Mouse (Mus musculus) intestine, embryonic 16.5 days (tissue): ENCODE measurements around the gene Fbxo2. TPM values are rescaled to one million over a fixed set of nuclear protein-coding genes. Genes with fewer than 3 reads are reported as not detected.
"Not testable (repeated sequence)": the region's sequence is repeated elsewhere in the genome, so short reads cannot be mapped to it uniquely, and the experiment has no call there.

Source experiments
- ATAC-seq: fragments of 200-750 bp; cut with Nextera tagmentation; 2 replicates; pipeline ENCODE4 v1.8.0; 2017; ENCODE audit warnings: moderate TSS enrichment, moderate library complexity
- H3K27ac ChIP-seq: fragments of 300-500 bp; sonication (generic); 2 replicates; pipeline ENCODE4 v1.5.1; 2014; ENCODE audit warnings: mild to moderate bottlenecking, low read length
- H3K27me3 ChIP-seq: fragments of 300-500 bp; sonication (generic); replicated peaks from 2 replicates; pipeline ENCODE4 v1.6.1; 2014; ENCODE audit warnings: low read length, control low read depth, mixed read lengths; ENCODE audit not compliant: control insufficient read depth, insufficient read depth
- H3K36me3 ChIP-seq: fragments of 300-500 bp; sonication (generic); 2 replicates; pipeline ENCODE4 v1.6.1; 2014; ENCODE audit warnings: low read length, control low read depth; ENCODE audit not compliant: control insufficient read depth, insufficient read depth
- H3K4me1 ChIP-seq: fragments of 300-500 bp; sonication (generic); 2 replicates; pipeline ENCODE4 v1.6.1; 2014; ENCODE audit warnings: low read length, control low read depth, mixed read lengths; ENCODE audit not compliant: control insufficient read depth, insufficient read depth
- H3K4me2 ChIP-seq: fragments of 300-500 bp; sonication (generic); 2 replicates; pipeline ENCODE4 v1.6.1; 2014; ENCODE audit warnings: low read depth, low read length, control low read depth
- H3K4me3 ChIP-seq: fragments of 300-500 bp; sonication (generic); 2 replicates; pipeline ENCODE4 v1.5.1; 2014; ENCODE audit warnings: mild to moderate bottlenecking, low read length
- H3K9ac ChIP-seq: fragments of 300-500 bp; sonication (generic); 2 replicates; pipeline ENCODE4 v1.6.1; 2014; ENCODE audit warnings: low read depth, low read length
- H3K9me3 ChIP-seq: fragments of 300-500 bp; sonication (generic); 2 replicates; pipeline ENCODE4 v1.6.1; 2016; ENCODE audit warnings: low read length, control low read depth; ENCODE audit not compliant: control insufficient read depth
- WGBS: fragments of 180-500 bp; shearing (Covaris S2); extraction: QIAGEN DNeasy Blood & Tissue Kit; methylation state at CpG from one replicate; pipeline ENCODE4 v1.1.7; 2014; 5-methylcytosine and 5-hydroxymethylcytosine counted together
- polyA plus RNA-seq: library from polyadenylated mRNA; unstranded; fragments of >200 nt; fragmentation: Nextera tagmentation; extraction: Ambion mirVana; gene quantifications from 2 replicates; pipeline ENCODE4 v1.2.1, GENCODE M21; 2015

Gene Fbxo2
- polyA plus RNA-seq, 1 experiment from 2014 or later: 0.64 TPM

- no peak for ATAC-seq
- Histone ChIP-seq H3K27me3 (peaks cover 7% of the 10 kb centered on the region), H3K36me3 (no peaks in the 10 kb centered on the region), H3K27ac (no peak overlapping the region), H3K9ac (no peak overlapping the region), H3K4me3 (no peak overlapping the region), H3K9me3 (no peaks in the 10 kb centered on the region), H3K4me1 (no peaks in the 10 kb centered on the region), H3K4me2 (no peak overlapping the region)
- 34% methylated on average over 8 of the region's 8 CpGs for WGBS
These were observed 21.9 kb downstream of the Fbxo2 start for GRCm38 (mm10) chr4:148182363-148182762.

GRCm38 (mm10) chr4:148184564-148184963 is 24.1 kb downstream of the Fbxo2 start:
- Histone ChIP-seq H3K9me3 (no peaks in the 10 kb centered on the region), H3K9ac (no peak overlapping the region), H3K27ac (no peak overlapping the region), H3K36me3 (no peaks in the 10 kb centered on the region), H3K4me3 (no peak overlapping the region), H3K4me2 (no peak overlapping the region), H3K27me3 (no peaks in the 10 kb centered on the region; the same call in 1 of the 2 replicates), H3K4me1 (no peaks in the 10 kb centered on the region)
- ATAC-seq: no peak
- 61% methylated on average over 9 of the region's 9 CpGs for WGBS

GRCm38 (mm10) chr4:148185819-148186218 is 25.4 kb downstream of the Fbxo2 start:
- ATAC-seq: no peak
- Histone ChIP-seq H3K27me3 (peaks cover under 1% of the 10 kb centered on the region; the same call in 1 of the 2 replicates), H3K27ac (no peak overlapping the region), H3K4me3 (no peak overlapping the region), H3K9ac (no peak overlapping the region), H3K36me3 (no peaks in the 10 kb centered on the region), H3K4me1 (no peaks in the 10 kb centered on the region), H3K4me2 (no peak overlapping the region), H3K9me3 (no peaks in the 10 kb centered on the region)
- 64% methylated on average over 4 of the region's 4 CpGs for WGBS

- not testable (repeated sequence) for ATAC-seq, H3K27me3 ChIP-seq, H3K27ac ChIP-seq, H3K9ac ChIP-seq, H3K4me1 ChIP-seq, H3K36me3 ChIP-seq, H3K4me2 ChIP-seq, H3K9me3 ChIP-seq, H3K4me3 ChIP-seq
- 86% methylated on average over 1 of the region's 1 CpGs for WGBS
These were observed 28.3 kb downstream of the Fbxo2 start for GRCm38 (mm10) chr4:148188767-148189166.

GRCm38 (mm10) chr4:148192707-148193245 is 32.4 kb downstream of the Fbxo2 start:
- H3K27me3 ChIP-seq: 0 out of 2 replicates have a peak, but pooled peaks cover 3% of the 10 kb centered on the region
- H3K4me3 ChIP-seq: no peak overlapping the region
- ATAC-seq: no peak
- H3K9me3 ChIP-seq: no peaks in the 10 kb centered on the region
- 26% methylated on average over 11 of the region's 11 CpGs for WGBS
- no peaks in the 10 kb centered on the region for H3K4me1 ChIP-seq
- no peaks in the 10 kb centered on the region for H3K36me3 ChIP-seq
- no peak overlapping the region for H3K9ac ChIP-seq
- H3K4me2 ChIP-seq: no peak overlapping the region
- no peak overlapping the region for H3K27ac ChIP-seq

- H3K4me2 ChIP-seq: no peak overlapping the region
- no peak for ATAC-seq
- peaks cover 6% of the 10 kb centered on the region; the same call in 1 of the 2 replicates for H3K27me3 ChIP-seq
- no peak overlapping the region for H3K9ac ChIP-seq
- H3K27ac ChIP-seq: no peak overlapping the region
- H3K36me3 ChIP-seq: no peaks in the 10 kb centered on the region
- H3K4me3 ChIP-seq: no peak overlapping the region
- H3K4me1 ChIP-seq: no peaks in the 10 kb centered on the region
- H3K9me3 ChIP-seq: no peaks in the 10 kb centered on the region
These were observed 34.0 kb downstream of the Fbxo2 start for GRCm38 (mm10) chr4:148194400-148194799.

GRCm38 (mm10) chr4:148198721-148199120 is 38.3 kb downstream of the Fbxo2 start:
- WGBS: 57% methylated on average over 10 of the region's 10 CpGs
- Histone ChIP-seq H3K36me3 (no peaks in the 10 kb centered on the region), H3K9me3 (peaks cover 3% of the 10 kb centered on the region; the same call in 1 of the 2 replicates), H3K4me1 (no peaks in the 10 kb centered on the region), H3K27me3 (peaks cover 3% of the 10 kb centered on the region; the same call in 1 of the 2 replicates), H3K4me3 (no peak overlapping the region), H3K27ac (no peak overlapping the region), H3K9ac (no peak overlapping the region), H3K4me2 (no peak overlapping the region)
- ATAC-seq: no peak

- H3K4me2 ChIP-seq: no peak overlapping the region
- no peak overlapping the region for H3K4me3 ChIP-seq
- WGBS: 85% methylated on average over 2 of the region's 2 CpGs
- H3K27me3 ChIP-seq: peaks cover 3% of the 10 kb centered on the region; the same call in 1 of the 2 replicates
- H3K36me3 ChIP-seq: no peaks in the 10 kb centered on the region
- no peak overlapping the region for H3K27ac ChIP-seq
- no peak overlapping the region for H3K9ac ChIP-seq
- peaks cover 5% of the 10 kb centered on the region; the same call in 1 of the 2 replicates for H3K9me3 ChIP-seq
- ATAC-seq: no peak
- H3K4me1 ChIP-seq: no peaks in the 10 kb centered on the region
These were observed 43.1 kb downstream of the Fbxo2 start for GRCm38 (mm10) chr4:148203557-148203956.

GRCm38 (mm10) chr4:148204061-148204872 is 43.8 kb downstream of the Fbxo2 start:
- Histone ChIP-seq H3K4me1 (no peaks in the 10 kb centered on the region), H3K27ac (no peak overlapping the region), H3K36me3 (no peaks in the 10 kb centered on the region), H3K4me3 (no peak overlapping the region), H3K9ac (no peak overlapping the region), H3K4me2 (no peak overlapping the region), H3K27me3 (no peaks in the 10 kb centered on the region; the same call in 1 of the 2 replicates), H3K9me3 (peaks cover 5% of the 10 kb centered on the region; the same call in 1 of the 2 replicates)
- ATAC-seq: peak; percentile 74
- WGBS: 67% methylated on average over 15 of the region's 15 CpGs
